Mouse (Mus musculus) urinary bladder, postnatal 0 days (tissue): ENCODE measurements around the gene Gm15293. TPM values are rescaled to one million over a fixed set of nuclear protein-coding genes. Genes with fewer than 3 reads are reported as not detected.

ENCODE experiments used
- polyA plus RNA-seq: library from polyadenylated mRNA; unstranded; fragments of >200 nt; fragmentation: Nextera tagmentation; extraction: Ambion mirVana; gene quantifications from 2 replicates; pipeline ENCODE4 v1.2.1, GENCODE M21; 2015

The Gm15293 gene
- polyA plus RNA-seq, result not detected in 2 replicates

GRCm38 (mm10) chr8:21201261-21201660 lies at the start of gene Gm15293:
TSS of gene Gm15293 (plus strand) at chr8:21201561.

DNA sequence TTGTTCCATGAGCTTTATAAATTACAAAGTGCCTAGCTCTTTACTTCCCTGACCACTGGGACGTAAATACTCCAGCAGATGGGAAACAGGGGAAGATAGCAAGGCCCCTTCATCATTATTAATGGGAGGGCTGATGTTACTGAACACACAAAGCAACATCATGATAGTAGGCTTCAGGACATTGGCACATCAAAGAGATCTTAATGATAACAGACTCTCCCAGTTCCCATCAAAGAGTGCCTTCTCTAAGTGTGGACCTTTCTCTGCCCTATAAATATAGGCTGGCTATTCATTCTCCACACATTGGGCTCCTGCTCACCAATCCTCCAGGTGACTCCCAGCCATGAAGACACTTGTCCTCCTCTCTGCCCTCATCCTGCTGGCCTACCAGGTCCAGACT lies 39.4 kb upstream of the Gm15293 start, which contains the start of gene Defa22:
Gene Defa22 (plus strand): TSS at position 301 of the 400 bp plus-strand sequence.

GRCm38 (mm10) chr8:21191314-21191713 lies 10.0 kb upstream of the Gm15293 start, which contains the start of gene Defa31:
TSS of gene Defa31 (plus strand) at chr8:21191614.

Other genes with a start within 250 kb of the Gm15293 start
- gene Defa21, start 176.0 kb upstream of the Gm15293 start, polyA plus RNA-seq, result not detected in 2 replicates
- gene Defa23, start 146.5 kb upstream of the Gm15293 start, polyA plus RNA-seq, result not detected in 2 replicates
- gene Defa35, start 136.5 kb upstream of the Gm15293 start, polyA plus RNA-seq, result not detected in 2 replicates
- gene Defa25, start 117.1 kb upstream of the Gm15293 start, polyA plus RNA-seq, result not detected in 2 replicates
- not detected in 2 replicates for gene Gm14851, start 105.5 kb upstream of the Gm15293 start, polyA plus RNA-seq
- not detected in 2 replicates for gene Defa30, start 66.9 kb upstream of the Gm15293 start, polyA plus RNA-seq
- gene Defa22, start 39.3 kb upstream of the Gm15293 start, polyA plus RNA-seq, result not detected in 2 replicates
- gene Defa31, start 9.9 kb upstream of the Gm15293 start, polyA plus RNA-seq, result not detected in 2 replicates
- gene Gm15292, start 48.2 kb downstream of the Gm15293 start, polyA plus RNA-seq, result not detected in 2 replicates
- gene Defa27, start 114.0 kb downstream of the Gm15293 start, polyA plus RNA-seq, result not detected in 2 replicates
- not detected in 2 replicates for gene Defa29, start 125.5 kb downstream of the Gm15293 start, polyA plus RNA-seq
- gene Defa2, start 177.0 kb downstream of the Gm15293 start, polyA plus RNA-seq, result not detected in 2 replicates
- not detected in 2 replicates for gene Defa33, start 190.2 kb downstream of the Gm15293 start, polyA plus RNA-seq
- not detected in 2 replicates for gene Defa36, start 225.8 kb downstream of the Gm15293 start, polyA plus RNA-seq